Mouse (Mus musculus): ENCODE results near the gene Lrig2. TPM values are rescaled to one million over a fixed set of nuclear protein-coding genes. Genes with fewer than 3 reads are reported as not detected.
"Not testable (repeated sequence)": the region's sequence is repeated elsewhere in the genome, so short reads cannot be mapped to it uniquely, and the experiment has no call there.

Lrig2 gene
- total and polyA plus RNA-seq, 2 experiments from 2014 or later = 20.2 to 50.1 TPM

DNA sequence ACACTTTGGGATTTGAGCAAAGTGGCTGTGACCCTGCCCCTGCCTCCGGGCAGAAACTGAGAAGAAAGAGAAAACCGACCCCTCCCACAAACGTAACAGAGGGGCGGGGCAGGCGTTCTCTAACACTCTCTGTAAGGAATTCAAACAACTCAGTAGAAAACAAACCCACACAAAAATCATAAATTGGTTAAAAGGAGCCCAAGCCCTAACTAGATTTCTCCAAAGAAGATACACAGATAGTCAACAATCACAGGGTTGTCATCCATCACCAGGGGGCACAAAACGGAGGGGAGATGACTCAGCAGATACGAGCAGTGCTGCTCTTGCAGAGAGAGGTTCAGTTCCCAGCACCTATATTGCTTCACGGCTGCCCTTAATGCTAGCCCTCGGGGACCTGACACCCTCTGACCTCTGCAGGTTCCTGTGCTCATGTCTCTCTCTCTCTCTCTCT, 77.4 kb downstream of the Lrig2 start:
- peak overlapping the region; percentile 5; the same call in 1 of the 2 replicates for H3K4me3 ChIP-seq (ENCODE audit: low read depth, low read length)
- DNase-seq (ENCODE audit: low spot score) (no peak), ATAC-seq (ENCODE audit: low FRiP score) (no peak)
- no peaks in the 10 kb centered on the region for H3K9me3 ChIP-seq (ENCODE audit: low read length)
- no peak overlapping the region for H3K9ac ChIP-seq (replicated peaks; ENCODE audit: low read length, poor library complexity, severe bottlenecking)
- H3K4me1 ChIP-seq (ENCODE audit: insufficient read depth, low read length) = no peaks in the 10 kb centered on the region
- peak overlapping the region; percentile 38 for H3K4me2 ChIP-seq (ENCODE audit: low read depth, low read length, poor library complexity, severe bottlenecking)
- WGBS = 7% methylated on average over 9 of the region's 9 CpGs
- H3K36me3 ChIP-seq (ENCODE audit: insufficient read depth, low read length) = no peaks in the 10 kb centered on the region
- TF ChIP-seq CTCF (IDR thresholded peaks at IDR 0.05) = no peak
- H3K27ac ChIP-seq (ENCODE audit: low read depth, low read length) = no peak overlapping the region
- H3K27me3 ChIP-seq (ENCODE audit: insufficient read depth, low read length) = no peaks in the 10 kb centered on the region

DNA sequence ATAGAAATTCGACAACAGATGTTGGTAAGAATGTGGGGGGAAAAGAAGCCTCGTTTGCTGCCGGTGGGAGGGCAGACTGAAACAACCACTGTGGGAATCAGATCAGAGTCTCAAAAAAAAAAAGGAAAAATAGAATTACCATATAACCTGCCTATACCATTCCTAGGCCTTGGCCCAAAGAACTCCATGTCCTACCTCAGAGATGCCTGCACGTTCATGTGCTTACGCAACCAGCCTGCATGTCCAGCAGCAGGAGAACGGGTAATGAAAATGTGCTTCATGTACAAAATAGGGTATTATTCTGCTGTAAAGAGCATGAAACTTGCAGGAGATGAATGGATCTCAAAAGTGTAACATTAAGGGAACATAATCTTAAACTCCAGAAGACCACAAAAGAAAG, 79.1 kb downstream of the Lrig2 start:
- Histone ChIP-seq H3K4me3 (ENCODE audit: low read depth, low read length) (no peak overlapping the region), H3K4me1 (ENCODE audit: insufficient read depth, low read length) (no peaks in the 10 kb centered on the region), H3K9me3 (ENCODE audit: low read length) (no peaks in the 10 kb centered on the region), H3K9ac (replicated peaks; ENCODE audit: low read length, poor library complexity, severe bottlenecking) (no peak overlapping the region), H3K4me2 (ENCODE audit: low read depth, low read length, poor library complexity, severe bottlenecking) (no peak overlapping the region), H3K27ac (ENCODE audit: low read depth, low read length) (no peak overlapping the region), H3K27me3 (ENCODE audit: insufficient read depth, low read length) (no peaks in the 10 kb centered on the region), H3K36me3 (ENCODE audit: insufficient read depth, low read length) (no peaks in the 10 kb centered on the region)
- no peak for DNase-seq (ENCODE audit: low spot score)
- no peak for ATAC-seq (ENCODE audit: low FRiP score)
- 84% methylated on average over 6 of the region's 6 CpGs for WGBS
- TF ChIP-seq CTCF (IDR thresholded peaks at IDR 0.05) = no peak

DNA sequence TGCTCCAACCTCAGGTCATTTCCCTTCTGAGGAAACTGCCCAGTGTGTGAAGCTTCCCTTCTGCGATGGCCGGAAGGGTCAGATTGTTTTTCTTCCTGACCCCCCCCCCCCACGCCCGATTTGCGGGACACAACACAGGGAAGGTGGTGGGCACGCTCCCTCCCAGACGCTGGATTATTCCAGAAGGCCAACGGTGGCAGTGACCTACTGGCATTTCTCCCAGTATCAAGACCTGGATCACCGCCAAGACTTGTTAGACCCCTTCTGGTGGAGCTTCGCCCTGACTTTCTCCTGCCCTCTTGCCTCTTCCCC, 79.9 kb downstream of the Lrig2 start:
- no peak for TF ChIP-seq CTCF (IDR thresholded peaks at IDR 0.05)
- Histone ChIP-seq H3K4me2 (ENCODE audit: low read depth, low read length, poor library complexity, severe bottlenecking) (no peak overlapping the region), H3K4me3 (ENCODE audit: low read depth, low read length) (no peak overlapping the region), H3K4me1 (ENCODE audit: insufficient read depth, low read length) (no peaks in the 10 kb centered on the region), H3K36me3 (ENCODE audit: insufficient read depth, low read length) (no peaks in the 10 kb centered on the region), H3K9ac (replicated peaks; ENCODE audit: low read length, poor library complexity, severe bottlenecking) (no peak overlapping the region), H3K9me3 (ENCODE audit: low read length) (no peaks in the 10 kb centered on the region), H3K27me3 (ENCODE audit: insufficient read depth, low read length) (no peaks in the 10 kb centered on the region), H3K27ac (ENCODE audit: low read depth, low read length) (no peak overlapping the region)
- ATAC-seq (ENCODE audit: low FRiP score) (no peak), DNase-seq (ENCODE audit: low spot score) (peak; percentile 46)
- WGBS = 47% methylated on average over 8 of the region's 10 CpGs

DNA sequence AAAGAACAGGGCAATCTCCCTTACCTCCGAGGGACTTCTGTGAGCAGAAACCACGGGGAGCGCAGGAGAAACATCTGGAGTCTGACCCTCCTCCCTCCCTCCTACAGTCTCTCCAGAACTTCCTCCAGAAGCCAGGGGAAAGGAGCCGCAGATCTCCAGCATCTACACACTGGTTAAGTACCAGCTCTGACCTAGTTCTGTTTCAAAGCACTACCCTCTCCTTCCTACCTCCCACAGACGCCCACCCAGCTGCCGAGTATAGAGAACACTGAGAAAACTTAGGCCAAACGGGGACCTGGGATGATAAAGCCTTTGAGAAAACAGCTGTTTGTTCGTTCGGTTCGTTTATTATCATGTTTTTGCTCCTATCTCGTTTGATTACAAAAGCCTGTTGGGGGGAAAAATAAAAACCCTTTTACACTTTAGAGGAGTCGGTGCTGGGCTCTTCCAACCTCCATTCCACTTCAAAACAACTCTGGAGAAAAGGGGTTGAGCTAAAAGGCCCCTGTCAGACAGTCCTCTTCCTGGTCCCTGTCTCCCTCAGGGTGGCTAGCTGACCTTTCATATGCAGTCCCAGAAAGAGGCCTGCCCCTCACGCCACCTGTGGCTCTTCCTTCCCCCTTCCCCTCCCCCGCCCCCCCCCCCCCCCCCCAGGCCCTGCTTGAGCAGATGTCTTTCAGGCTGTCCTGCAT, 80.4 kb downstream of the Lrig2 start:
- ATAC-seq (ENCODE audit: low FRiP score) (peak; percentile 47; the same call in 1 of the 2 replicates), DNase-seq (ENCODE audit: low spot score) (no peak)
- Histone ChIP-seq H3K27me3 (ENCODE audit: insufficient read depth, low read length) (no peaks in the 10 kb centered on the region), H3K27ac (ENCODE audit: low read depth, low read length) (no peak overlapping the region), H3K36me3 (ENCODE audit: insufficient read depth, low read length) (no peaks in the 10 kb centered on the region), H3K4me3 (ENCODE audit: low read depth, low read length) (no peak overlapping the region), H3K9ac (replicated peaks; ENCODE audit: low read length, poor library complexity, severe bottlenecking) (no peak overlapping the region), H3K4me2 (ENCODE audit: low read depth, low read length, poor library complexity, severe bottlenecking) (no peak overlapping the region), H3K9me3 (ENCODE audit: low read length) (no peaks in the 10 kb centered on the region), H3K4me1 (ENCODE audit: insufficient read depth, low read length) (no peaks in the 10 kb centered on the region)
- TF ChIP-seq CTCF (IDR thresholded peaks at IDR 0.05) = no peak
- WGBS = 31% methylated on average over 13 of the region's 14 CpGs

DNA sequence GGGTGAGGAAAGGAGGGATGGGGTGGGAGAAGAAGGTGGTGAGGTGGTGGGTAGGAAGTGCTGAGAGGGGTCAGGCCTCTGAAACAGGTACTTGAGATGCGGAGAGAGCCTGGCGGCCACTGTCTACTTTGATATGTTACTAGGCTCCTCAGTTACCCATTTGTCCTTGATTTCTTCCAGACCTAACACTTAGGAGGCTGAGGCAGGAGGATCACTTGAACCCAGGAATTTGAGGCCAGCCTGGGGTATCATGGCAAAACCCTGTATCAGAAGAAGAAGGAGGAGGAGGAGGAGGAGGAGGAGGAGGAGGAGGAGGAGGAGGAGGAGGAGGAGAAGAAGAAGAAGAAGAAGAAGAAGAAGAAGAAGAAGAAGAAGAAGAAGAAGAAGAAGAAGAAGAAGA, 84.4 kb downstream of the Lrig2 start:
- not testable (repeated sequence) for DNase-seq (ENCODE audit: low spot score); H3K36me3 ChIP-seq (ENCODE audit: insufficient read depth, low read length); H3K9ac ChIP-seq (replicated peaks; ENCODE audit: low read length, poor library complexity, severe bottlenecking); H3K4me1 ChIP-seq (ENCODE audit: insufficient read depth, low read length); H3K4me2 ChIP-seq (ENCODE audit: low read depth, low read length, poor library complexity, severe bottlenecking); H3K27me3 ChIP-seq (ENCODE audit: insufficient read depth, low read length); ATAC-seq (ENCODE audit: low FRiP score); H3K4me3 ChIP-seq (ENCODE audit: low read depth, low read length); H3K27ac ChIP-seq (ENCODE audit: low read depth, low read length); H3K9me3 ChIP-seq (ENCODE audit: low read length)
- 94% methylated on average over 2 of the region's 2 CpGs for WGBS

DNA sequence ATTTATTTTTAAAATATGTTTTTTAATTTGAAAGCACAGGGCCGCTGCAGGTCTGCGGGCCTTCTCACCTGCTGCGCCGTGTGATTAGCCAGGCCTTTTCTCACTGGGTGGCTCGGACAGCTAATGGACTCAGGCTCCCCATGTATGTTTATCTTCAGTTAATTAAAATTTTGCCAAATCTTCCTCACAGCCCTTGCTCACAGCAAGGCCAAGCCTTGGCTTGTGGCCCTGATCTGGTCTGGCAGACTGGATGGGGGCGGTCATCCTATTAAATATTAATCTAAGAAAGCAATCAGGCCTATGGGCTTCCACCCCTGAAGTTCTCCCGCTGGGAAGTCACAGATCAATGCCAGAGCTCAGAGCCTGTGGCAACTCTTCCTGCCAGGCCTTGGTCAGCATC, 87.4 kb downstream of the Lrig2 start:
- ATAC-seq (ENCODE audit: low FRiP score) = 0 out of 2 replicates have a peak, but pooled peaks have one; percentile 54
- no peak overlapping the region for H3K27ac ChIP-seq (ENCODE audit: low read depth, low read length)
- no peaks in the 10 kb centered on the region for H3K27me3 ChIP-seq (ENCODE audit: insufficient read depth, low read length)

More for the DNA sequence above, 87.4 kb downstream of the Lrig2 start:
- DNase-seq (ENCODE audit: low spot score) = peak; percentile 85
- no peak for TF ChIP-seq CTCF (IDR thresholded peaks at IDR 0.05)
- Histone ChIP-seq H3K4me2 (ENCODE audit: low read depth, low read length, poor library complexity, severe bottlenecking) (no peak overlapping the region), H3K4me3 (ENCODE audit: low read depth, low read length) (no peak overlapping the region), H3K4me1 (ENCODE audit: insufficient read depth, low read length) (no peaks in the 10 kb centered on the region), H3K36me3 (ENCODE audit: insufficient read depth, low read length) (no peaks in the 10 kb centered on the region), H3K9ac (replicated peaks; ENCODE audit: low read length, poor library complexity, severe bottlenecking) (no peak overlapping the region), H3K9me3 (ENCODE audit: low read length) (no peaks in the 10 kb centered on the region)
- WGBS = 54% methylated on average over 7 of the region's 7 CpGs
